Comparison of ENCODE assay signal across 20 mouse cellular contexts in genomic region chr11:35379407-35379806, GRCm38 (mm10).
DNase-seq lines count a peak whose midpoint lies in the region; ATAC-seq and TF ChIP-seq lines count a peak whose summit lies in the region.
"Had no signal": no experiment of that assay in that cellular context is flagged by ENCODE, and none has a peak within 500 bp of the region (broad histone marks: within the 10 kb centered on the region; RNA-seq: fewer than 3 reads in every experiment).

No protein-coding gene starts in this region.

- H3K4me2 ChIP-seq in intestine, postnatal 0 days (replicated peaks; ENCODE audit: low read depth), result peak overlapping the region; percentile 21
- H3K4me2 ChIP-seq in intestine, embryonic 16.5 days (ENCODE audit: low read depth, low read length), result no peak overlapping the region
- peak overlapping the region; percentile 39 for H3K4me2 ChIP-seq in embryonic facial prominence, embryonic 15.5 days (replicated peaks)
- peak overlapping the region; percentile 45 for H3K4me2 ChIP-seq in stomach, embryonic 16.5 days (ENCODE audit: low read depth, low read length)
- H3K4me2 ChIP-seq: hindbrain, embryonic 15.5 days had no signal

- ATAC-seq in intestine, postnatal 0 days, result no peak
- ATAC-seq in intestine, embryonic 16.5 days, result no peak
- no peak for ATAC-seq in embryonic facial prominence, embryonic 15.5 days (ENCODE audit: insufficient number of reproducible peaks, low FRiP score, low TSS enrichment, low read depth)
- no peak for ATAC-seq in stomach, embryonic 16.5 days (ENCODE audit: insufficient read depth, low FRiP score)
- ATAC-seq: lung, postnatal 0 days; Patski had no signal

- H3K9ac ChIP-seq in intestine, postnatal 0 days (ENCODE audit: low read depth, low read length), result no peak overlapping the region
- H3K9ac ChIP-seq in intestine, embryonic 16.5 days (ENCODE audit: low read depth, low read length), result no peak overlapping the region
- H3K9ac ChIP-seq in embryonic facial prominence, embryonic 15.5 days, result no peak overlapping the region
- peak overlapping the region; percentile 59; the same call in 1 of the 2 replicates for H3K9ac ChIP-seq in stomach, embryonic 16.5 days (ENCODE audit: low read length)
- H3K9ac ChIP-seq: hindbrain, embryonic 15.5 days had no signal

- 70% methylated on average over 7 of the region's 7 CpGs for WGBS in intestine, postnatal 0 days
- 59% methylated on average over 7 of the region's 7 CpGs for WGBS in intestine, embryonic 16.5 days
- WGBS in embryonic facial prominence, embryonic 15.5 days, result 49% methylated on average over 7 of the region's 7 CpGs
- 47% methylated on average over 7 of the region's 7 CpGs for WGBS in stomach, embryonic 16.5 days

- H3K4me1 ChIP-seq in intestine, postnatal 0 days (replicated peaks; ENCODE audit: control insufficient read depth, insufficient read depth, low read length), result no peaks in the 10 kb centered on the region
- H3K4me1 ChIP-seq in intestine, embryonic 16.5 days (ENCODE audit: control insufficient read depth, insufficient read depth, low read length), result no peaks in the 10 kb centered on the region
- H3K4me1 ChIP-seq in embryonic facial prominence, embryonic 15.5 days, result peaks cover 20% of the 10 kb centered on the region
- H3K4me1 ChIP-seq in stomach, embryonic 16.5 days (ENCODE audit: control insufficient read depth, insufficient read depth, low read length), result no peaks in the 10 kb centered on the region
- H3K4me1 ChIP-seq: hindbrain, embryonic 15.5 days had no signal

- H3K36me3 ChIP-seq in intestine, postnatal 0 days (ENCODE audit: control insufficient read depth, insufficient read depth), result no peaks in the 10 kb centered on the region
- no peaks in the 10 kb centered on the region for H3K36me3 ChIP-seq in intestine, embryonic 16.5 days (ENCODE audit: control insufficient read depth, insufficient read depth, low read length)
- H3K36me3 ChIP-seq in embryonic facial prominence, embryonic 15.5 days, result no peaks in the 10 kb centered on the region
- H3K36me3 ChIP-seq in stomach, embryonic 16.5 days (ENCODE audit: control insufficient read depth, insufficient read depth, low read length), result no peaks in the 10 kb centered on the region
- H3K36me3 ChIP-seq: hindbrain, embryonic 15.5 days had no signal

- H3K27ac ChIP-seq in intestine, postnatal 0 days (ENCODE audit: low read depth, low read length), result no peak overlapping the region
- H3K27ac ChIP-seq in intestine, embryonic 16.5 days (ENCODE audit: low read length), result no peak overlapping the region
- peak overlapping the region; percentile 83 for H3K27ac ChIP-seq in embryonic facial prominence, embryonic 15.5 days (replicated peaks)
- no peak overlapping the region for H3K27ac ChIP-seq in stomach, embryonic 16.5 days (ENCODE audit: low read length)
- H3K27ac ChIP-seq: hindbrain, embryonic 15.5 days had no signal

- H3K9me3 ChIP-seq in intestine, postnatal 0 days (ENCODE audit: control insufficient read depth), result no peaks in the 10 kb centered on the region
- no peaks in the 10 kb centered on the region for H3K9me3 ChIP-seq in intestine, embryonic 16.5 days (ENCODE audit: control insufficient read depth, low read length)
- H3K9me3 ChIP-seq in embryonic facial prominence, embryonic 15.5 days (replicated peaks), result no peaks in the 10 kb centered on the region
- H3K9me3 ChIP-seq in stomach, embryonic 16.5 days (replicated peaks; ENCODE audit: control insufficient read depth, low read length), result no peaks in the 10 kb centered on the region
- H3K9me3 ChIP-seq: hindbrain, embryonic 15.5 days had no signal

- no peaks in the 10 kb centered on the region for H3K27me3 ChIP-seq in intestine, postnatal 0 days (replicated peaks; ENCODE audit: control insufficient read depth, insufficient read depth, low read length)
- no peaks in the 10 kb centered on the region for H3K27me3 ChIP-seq in intestine, embryonic 16.5 days (replicated peaks; ENCODE audit: control insufficient read depth, insufficient read depth, low read length)
- H3K27me3 ChIP-seq in embryonic facial prominence, embryonic 15.5 days, result no peaks in the 10 kb centered on the region
- no peaks in the 10 kb centered on the region for H3K27me3 ChIP-seq in stomach, embryonic 16.5 days (ENCODE audit: control insufficient read depth, insufficient read depth, low read length)

- no peak for TF ChIP-seq CTCF in intestine, postnatal 0 days (IDR thresholded peaks at IDR 0.05; ENCODE audit: low read depth)

- no peak overlapping the region for H3K4me3 ChIP-seq in intestine, postnatal 0 days (ENCODE audit: low read depth, low read length)
- H3K4me3 ChIP-seq in intestine, embryonic 16.5 days (ENCODE audit: low read length), result no peak overlapping the region
- peak overlapping the region; percentile 23; the same call in 1 of the 2 replicates for H3K4me3 ChIP-seq in embryonic facial prominence, embryonic 15.5 days (replicated peaks)
- H3K4me3 ChIP-seq in stomach, embryonic 16.5 days (replicated peaks; ENCODE audit: low read length), result peak overlapping the region; percentile 30
- H3K4me3 ChIP-seq: hindbrain, embryonic 15.5 days; myocyte had no signal

- peak; percentile 53 for DNase-seq in brain, adult 2 months (ENCODE audit: low read depth, low spot score)
- no peak for DNase-seq in kidney, adult 9 months
- DNase-seq in layer of hippocampus, adult 11-12 months (ENCODE audit: low spot score), result no peak
- DNase-seq: adrenal gland, adult 8-10 months; cerebellum, postnatal 10 days; gastrocnemius, postnatal 14 days; heart, adult 18-20 months; heart, postnatal 36 days; kidney, adult 18-20 months; kidney, postnatal 14 days; liver; midbrain, embryonic 14.5 days had no signal

Comparison
In these comparisons a context has a peak if more than half of its experiments do, and no peak if none do; other contexts are left out.
1. H3K4me3 ChIP-seq: peak in embryonic facial prominence, embryonic 15.5 days (single experiment) and stomach, embryonic 16.5 days (single experiment); none in intestine, postnatal 0 days (single experiment) and intestine, embryonic 16.5 days (single experiment).